Mouse (Mus musculus) heart, adult 2 months (tissue): ENCODE measurements around the gene Serpine2. TPM values are rescaled to one million over a fixed set of nuclear protein-coding genes. Genes with fewer than 3 reads are reported as not detected.

ENCODE experiments used
- DNase-seq, 2 experiments: peaks; one replicate each; pipeline ENCODE4 v3.0.0; 2021
- H3K27ac ChIP-seq: fragments of 200-600 bp; 2 replicates; pipeline ENCODE4 v1.8.1; 2022
- H3K27me3 ChIP-seq: fragments of 200-500 bp; 2 replicates; pipeline ENCODE4 v1.6.1; 2012; ENCODE audit warnings: mild to moderate bottlenecking, low read length, inconsistent platforms, mixed read lengths; ENCODE audit not compliant: control insufficient read depth, insufficient read depth
- H3K36me3 ChIP-seq: fragments of 200-500 bp; 2 replicates; pipeline ENCODE4 v1.6.1; 2012; ENCODE audit warnings: low read length, inconsistent platforms; ENCODE audit not compliant: control insufficient read depth, insufficient read depth
- H3K4me1 ChIP-seq: fragments of 200-500 bp; 2 replicates; pipeline ENCODE4 v1.6.1; 2011; ENCODE audit warnings: low read length; ENCODE audit not compliant: control insufficient read depth, insufficient read depth
- H3K4me3 ChIP-seq: fragments of 200-600 bp; 2 replicates; pipeline ENCODE4 v1.8.1; 2022
- H3K79me2 ChIP-seq: fragments of 200-500 bp; replicated peaks from 2 replicates; pipeline ENCODE4 v1.6.1; 2012; ENCODE audit warnings: mild to moderate bottlenecking, inconsistent platforms, low read length, moderate library complexity, mixed read lengths; ENCODE audit not compliant: control insufficient read depth, insufficient read depth
- H3K9ac ChIP-seq: fragments of 200-500 bp; 2 replicates; pipeline ENCODE4 v1.6.1; 2012; ENCODE audit warnings: low read depth, mild to moderate bottlenecking, control low read depth, inconsistent platforms, low read length, mixed read lengths
- CTCF ChIP-seq: fragments of 200-600 bp; IDR thresholded peaks from 2 replicates; pipeline ENCODE4 v1.8.1; 2022; ENCODE audit warnings: antibody characterized with exemption, mild to moderate bottlenecking, moderate library complexity
- EP300 ChIP-seq: fragments of 200-500 bp; IDR thresholded peaks from 2 replicates; pipeline ENCODE4 v1.6.1; 2011; ENCODE audit warnings: low read depth, low read length, control low read depth; ENCODE audit not compliant: insufficient read depth
- POLR2A ChIP-seq: fragments of 200-500 bp; IDR thresholded peaks from 2 replicates; pipeline ENCODE4 v1.6.1; 2011; ENCODE audit warnings: mild to moderate bottlenecking, low read depth, low read length, control low read depth; ENCODE audit not compliant: insufficient read depth
- WGBS: fragments of 180-500 bp; shearing (Covaris S2); methylation state at CpG from one replicate; pipeline ENCODE4 v1.1.7; 2018; 5-methylcytosine and 5-hydroxymethylcytosine counted together
- intact Hi-C: fragments of 180-260 bp; cut with DNase I; formaldehyde crosslinking; loops from one replicate; pipeline ENCODE4 v1.15.1; 2025
- polyA plus RNA-seq: library from polyadenylated mRNA; depleted of rRNA; stranded (reverse); fragments of >200 nt; gene quantifications from 2 replicates; pipeline ENCODE4 v1.2.3, GENCODE M21; 2012
- total RNA-seq, 2 experiments: library from RNA; stranded (reverse); gene quantifications; 2 replicates each; pipeline ENCODE4 v1.2.3; 2021

The Serpine2 gene
- total and polyA plus RNA-seq, 3 experiments, result 18.1 to 28.4 (median 24.9) TPM

DNA sequence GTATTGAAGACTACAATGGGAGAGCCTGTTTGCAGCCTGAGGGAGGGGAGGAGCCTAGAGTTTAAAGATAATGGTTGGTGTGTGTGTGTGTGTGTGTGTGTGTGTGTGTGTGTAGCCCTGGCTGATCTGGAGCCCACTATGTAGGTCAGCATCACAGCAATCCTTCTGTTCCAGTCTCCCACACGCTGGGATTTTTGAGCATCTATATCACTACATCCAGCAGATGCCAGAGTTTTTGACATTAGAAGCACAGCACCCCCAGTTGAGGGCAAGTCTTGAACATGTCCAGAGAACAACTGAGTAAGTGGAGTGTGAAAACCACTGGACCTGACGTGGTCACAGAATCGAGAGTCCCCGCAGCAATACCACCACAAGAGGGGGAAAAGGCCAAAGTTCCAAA is 4.2 kb downstream of the Serpine2 start:
- H3K27me3 ChIP-seq, result peaks cover 4% of the 10 kb centered on the region
- no peaks in the 10 kb centered on the region for H3K36me3 ChIP-seq
- H3K4me3 ChIP-seq, result no peak overlapping the region
- H3K27ac ChIP-seq, result no peak overlapping the region
- no peak overlapping the region for H3K9ac ChIP-seq
- TF ChIP-seq EP300 (no peak), CTCF (no peak), POLR2A (no peak)
- intact Hi-C loops, result loop anchor here (5.0 kb wide), 1 partner anchor 34 kb away; no protein-coding TSS in a partner anchor
- DNase-seq, result no peak
- 79% methylated on average over 4 of the region's 4 CpGs for WGBS
- peaks cover 4% of the 10 kb centered on the region for H3K4me1 ChIP-seq
- no peaks in the 10 kb centered on the region for H3K79me2 ChIP-seq

DNA sequence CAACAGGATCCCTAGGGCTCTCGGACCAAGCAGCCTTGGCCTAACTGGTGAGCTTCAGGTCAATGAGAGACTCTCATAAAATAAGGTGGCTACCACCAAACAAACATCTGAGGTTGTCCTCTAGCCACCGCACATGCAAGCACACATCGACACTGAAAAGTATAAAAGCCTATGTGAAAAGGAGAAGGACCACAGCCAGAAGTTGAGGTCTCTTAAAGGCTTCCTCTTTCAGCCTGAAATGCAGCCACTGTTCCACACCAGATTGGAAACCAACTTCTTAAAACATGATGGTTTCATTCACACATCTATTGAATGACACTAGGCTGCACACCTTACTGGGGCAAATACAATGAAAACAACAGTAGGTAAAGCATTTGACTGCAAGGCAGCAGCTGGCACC is 7.5 kb downstream of the Serpine2 start:
- Histone ChIP-seq H3K27ac (no peak overlapping the region), H3K79me2 (no peaks in the 10 kb centered on the region), H3K36me3 (no peaks in the 10 kb centered on the region), H3K4me1 (peaks cover 6% of the 10 kb centered on the region), H3K27me3 (peaks cover 4% of the 10 kb centered on the region; the same call in 1 of the 2 replicates), H3K4me3 (no peak overlapping the region), H3K9ac (no peak overlapping the region)
- intact Hi-C loops, result no loop called here
- no peak for DNase-seq
- WGBS, result 92% methylated on average over 3 of the region's 3 CpGs
- TF ChIP-seq POLR2A, result no peak
- TF ChIP-seq CTCF, result no peak
- no peak for TF ChIP-seq EP300

DNA sequence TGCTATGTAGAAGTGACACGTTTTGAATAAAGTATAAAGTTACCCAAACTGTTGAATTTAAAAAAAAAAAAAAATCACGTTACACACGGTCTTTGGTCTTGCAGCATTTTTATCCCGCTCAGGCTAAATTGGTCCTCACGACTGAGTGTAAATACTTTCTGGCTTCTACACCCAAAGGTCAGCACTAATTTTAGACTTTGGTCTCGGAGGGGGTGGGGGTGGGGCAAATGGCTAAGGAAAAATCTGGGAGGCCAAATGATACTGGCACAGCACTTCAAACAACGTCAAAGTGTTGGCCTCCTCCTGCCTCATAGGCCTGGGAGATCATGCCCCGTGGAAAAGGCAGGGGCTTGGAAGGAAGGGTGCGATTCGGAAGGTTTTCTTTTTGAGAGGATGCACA is 10.6 kb downstream of the Serpine2 start:
- Histone ChIP-seq H3K27me3 (no peaks in the 10 kb centered on the region), H3K27ac (peak overlapping the region; percentile 64), H3K9ac (no peak overlapping the region), H3K4me1 (peaks cover 6% of the 10 kb centered on the region), H3K79me2 (no peaks in the 10 kb centered on the region; the same call in 1 of the 2 replicates), H3K36me3 (no peaks in the 10 kb centered on the region), H3K4me3 (no peak overlapping the region)
- WGBS, result 43% methylated on average over 10 of the region's 10 CpGs
- no peak for DNase-seq
- intact Hi-C loops, result no loop called here
- TF ChIP-seq CTCF (no peak), POLR2A (0 out of 2 replicates have a peak, but pooled peaks have one; percentile 14)

DNA sequence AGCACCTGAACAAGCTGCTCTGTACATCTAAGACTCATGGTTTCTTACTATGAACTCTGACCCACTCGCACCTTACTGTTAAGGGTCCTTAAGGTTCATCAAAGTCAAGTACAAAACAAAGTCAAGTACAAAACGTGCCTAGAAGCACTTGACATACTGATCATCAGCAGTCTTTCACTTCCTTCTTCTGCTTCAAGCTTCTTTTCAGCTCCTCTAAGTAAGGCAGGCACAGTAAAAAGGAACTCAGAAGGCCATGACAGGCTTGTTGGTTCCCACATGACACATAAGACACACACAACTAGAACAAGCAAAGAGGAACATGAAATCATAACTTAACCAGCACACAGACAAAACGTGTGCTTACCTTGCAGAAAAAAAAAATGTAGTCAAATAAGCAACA is 12.3 kb downstream of the Serpine2 start:
- intact Hi-C loops, result no loop called here
- no peaks in the 10 kb centered on the region for H3K36me3 ChIP-seq
- 70% methylated on average over 3 of the region's 3 CpGs for WGBS
- no peak overlapping the region for H3K9ac ChIP-seq
- H3K4me1 ChIP-seq, result peaks cover 6% of the 10 kb centered on the region
- TF ChIP-seq POLR2A, result no peak
- TF ChIP-seq CTCF, result no peak
- no peak for TF ChIP-seq EP300
- no peak overlapping the region for H3K4me3 ChIP-seq
- no peak overlapping the region for H3K27ac ChIP-seq
- no peaks in the 10 kb centered on the region; the same call in 1 of the 2 replicates for H3K79me2 ChIP-seq
- no peak for DNase-seq
- H3K27me3 ChIP-seq, result no peaks in the 10 kb centered on the region

DNA sequence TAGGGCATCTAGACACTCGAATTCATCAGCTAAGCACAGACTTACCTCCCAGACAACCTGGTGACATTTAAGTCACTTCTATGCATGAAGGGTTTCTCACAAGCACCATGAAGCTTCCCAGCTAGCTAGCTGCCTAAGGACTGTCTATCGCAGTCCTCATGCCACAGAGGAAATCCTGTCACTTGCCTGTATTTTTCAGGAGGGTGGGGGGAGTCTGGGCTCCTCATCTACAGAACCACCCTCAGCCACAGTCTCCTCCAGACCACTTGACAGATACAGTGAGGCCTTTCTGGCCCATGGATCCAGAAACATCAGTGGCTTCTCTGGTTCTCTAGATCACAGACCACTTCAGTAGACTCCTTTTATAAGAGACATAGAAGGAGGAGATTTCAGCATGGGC is 14.1 kb downstream of the Serpine2 start:
- no peak for TF ChIP-seq POLR2A
- no peak for TF ChIP-seq EP300
- TF ChIP-seq CTCF, result no peak
- intact Hi-C loops, result no loop called here

DNA sequence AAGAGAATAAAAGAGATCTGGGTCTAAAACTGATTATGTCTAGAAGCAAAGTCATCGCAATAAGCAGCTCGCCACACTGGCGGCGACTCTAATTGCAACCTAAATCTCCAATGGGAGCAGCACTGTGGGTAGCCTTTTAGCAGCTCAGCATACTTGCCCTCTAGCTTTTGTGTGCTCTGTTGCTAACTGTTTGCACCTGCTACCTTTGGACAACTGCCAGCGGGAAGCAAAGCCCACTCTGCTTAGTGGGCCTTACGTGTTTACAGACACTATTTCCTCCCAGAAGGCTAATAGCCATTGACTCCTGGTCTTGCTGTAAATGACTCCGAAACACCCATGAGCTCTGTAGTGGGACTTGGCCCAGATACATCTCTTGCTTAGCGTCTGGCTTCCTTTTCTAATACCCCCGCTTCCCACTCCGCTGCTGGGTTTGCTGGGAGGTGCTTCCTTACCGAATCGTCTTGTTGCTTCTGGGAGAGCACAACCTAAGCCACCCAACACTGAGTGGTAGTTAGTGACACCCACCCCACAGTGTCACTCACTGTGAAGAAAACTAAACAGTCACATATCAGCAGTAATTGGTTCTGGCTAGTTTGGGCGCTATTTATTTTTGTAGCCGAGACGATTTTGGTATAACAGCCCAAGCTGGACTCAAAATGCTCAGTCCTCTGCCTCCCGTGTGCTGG is 28.1 kb downstream of the Serpine2 start:
- TF ChIP-seq CTCF (no peak), EP300 (no peak), POLR2A (no peak)
- H3K36me3 ChIP-seq, result no peaks in the 10 kb centered on the region
- intact Hi-C loops, result no loop called here
- no peak overlapping the region for H3K9ac ChIP-seq
- H3K79me2 ChIP-seq, result no peaks in the 10 kb centered on the region
- H3K4me1 ChIP-seq, result no peaks in the 10 kb centered on the region
- WGBS, result 76% methylated on average over 16 of the region's 16 CpGs
- no peak overlapping the region for H3K4me3 ChIP-seq
- H3K27me3 ChIP-seq, result no peaks in the 10 kb centered on the region
- H3K27ac ChIP-seq, result no peak overlapping the region
- DNase-seq, result no peak

More for the DNA sequence above, 14.1 kb downstream of the Serpine2 start:
- H3K79me2 ChIP-seq, result no peaks in the 10 kb centered on the region; the same call in 1 of the 2 replicates
- peaks cover 6% of the 10 kb centered on the region for H3K4me1 ChIP-seq
- WGBS, result 67% methylated on average over 2 of the region's 2 CpGs
- DNase-seq, result no peak
- no peaks in the 10 kb centered on the region for H3K36me3 ChIP-seq
- no peak overlapping the region for H3K4me3 ChIP-seq
- no peak overlapping the region for H3K9ac ChIP-seq
- H3K27me3 ChIP-seq, result no peaks in the 10 kb centered on the region
- no peak overlapping the region for H3K27ac ChIP-seq
